Mouse (Mus musculus) small intestine, adult 2 months (tissue): Measurements from ENCODE around the gene Rgs11. TPM values are rescaled to one million over a fixed set of nuclear protein-coding genes. Genes with fewer than 3 reads are reported as not detected.

Experiments
- H3K27ac ChIP-seq: fragments of 200-500 bp; 2 replicates; pipeline ENCODE4 v1.5.1; 2012; ENCODE audit warnings: low read depth, low read length, control low read depth, inconsistent platforms; ENCODE audit not compliant: insufficient read depth
- H3K27me3 ChIP-seq: fragments of 200-500 bp; 2 replicates; pipeline ENCODE4 v1.6.1; 2012; ENCODE audit warnings: mild to moderate bottlenecking, moderate library complexity, low read length, inconsistent platforms; ENCODE audit not compliant: control insufficient read depth, insufficient read depth
- H3K36me3 ChIP-seq: fragments of 200-500 bp; 2 replicates; pipeline ENCODE4 v1.6.1; 2012; ENCODE audit warnings: mild to moderate bottlenecking, low read length, control low read depth, inconsistent platforms; ENCODE audit not compliant: control insufficient read depth, insufficient read depth
- H3K4me1 ChIP-seq: fragments of 200-500 bp; 2 replicates; pipeline ENCODE4 v1.6.1; 2012; ENCODE audit warnings: low read length, inconsistent platforms, mixed read lengths; ENCODE audit not compliant: control insufficient read depth, insufficient read depth, insufficient read length
- H3K4me3 ChIP-seq: fragments of 200-500 bp; 2 replicates; pipeline ENCODE4 v1.5.1; 2012; ENCODE audit warnings: low read depth, mild to moderate bottlenecking, control low read depth, inconsistent platforms, low read length, moderate library complexity
- CTCF ChIP-seq: fragments of 200-500 bp; IDR thresholded peaks from 2 replicates; pipeline ENCODE4 v1.5.1; 2012; ENCODE audit warnings: low read depth, mild to moderate bottlenecking, control low read depth, inconsistent platforms, low read length, moderate library complexity, mixed read lengths; ENCODE audit not compliant: insufficient replicate concordance, insufficient read length; ENCODE audit errors: extremely low read depth
- POLR2A ChIP-seq: fragments of 200-500 bp; IDR thresholded peaks from 2 replicates; pipeline ENCODE4 v1.6.1; 2012; ENCODE audit warnings: low read depth, mild to moderate bottlenecking, control low read depth, inconsistent platforms, low read length, moderate library complexity
- WGBS: fragments of 180-500 bp; shearing (Covaris S2); methylation state at CpG from one replicate; pipeline ENCODE4 v1.1.7; 2018; 5-methylcytosine and 5-hydroxymethylcytosine counted together
- polyA plus RNA-seq: library from polyadenylated mRNA; depleted of rRNA; stranded (reverse); fragments of >200 nt; gene quantifications from 2 replicates; pipeline ENCODE4 v1.2.3, GENCODE M21; 2012

Rgs11 gene
- polyA plus RNA-seq, 1 experiment, result 3.8 TPM

- H3K36me3 ChIP-seq, result no peaks in the 10 kb centered on the region
- peak overlapping the region; percentile 73 for H3K4me3 ChIP-seq
- no peak overlapping the region for H3K27ac ChIP-seq
- WGBS, result 1% methylated on average over 30 of the region's 30 CpGs
- H3K4me1 ChIP-seq, result peaks cover 3% of the 10 kb centered on the region
- TF ChIP-seq CTCF (no peak), POLR2A (no peak)
- H3K27me3 ChIP-seq, result 0 out of 2 replicates have a peak, but pooled peaks cover 8% of the 10 kb centered on the region
Measured at GRCm38 (mm10) chr17:26203321-26203811, 615 bp downstream of the Rgs11 start.

GRCm38 (mm10) chr17:26204766-26205165 is 2.0 kb downstream of the Rgs11 start:
- H3K4me3 ChIP-seq, result no peak overlapping the region
- TF ChIP-seq POLR2A (no peak), CTCF (no peak)

GRCm38 (mm10) chr17:26206392-26206791 is 3.6 kb downstream of the Rgs11 start:
- Histone ChIP-seq H3K36me3 (no peaks in the 10 kb centered on the region), H3K27ac (no peak overlapping the region), H3K27me3 (0 out of 2 replicates have a peak, but pooled peaks cover under 1% of the 10 kb centered on the region), H3K4me3 (no peak overlapping the region), H3K4me1 (no peaks in the 10 kb centered on the region; the same call in 1 of the 2 replicates)
- WGBS, result 31% methylated on average over 1 of the region's 1 CpGs
- TF ChIP-seq CTCF (no peak), POLR2A (no peak)

More at GRCm38 (mm10) chr17:26204766-26205165, 2.0 kb downstream of the Rgs11 start:
- WGBS, result 71% methylated on average over 11 of the region's 11 CpGs
- no peaks in the 10 kb centered on the region for H3K36me3 ChIP-seq
- 0 out of 2 replicates have a peak, but pooled peaks cover 8% of the 10 kb centered on the region for H3K27me3 ChIP-seq
- H3K27ac ChIP-seq, result no peak overlapping the region
- H3K4me1 ChIP-seq, result peaks cover 3% of the 10 kb centered on the region

GRCm38 (mm10) chr17:26207686-26208085 is 4.9 kb downstream of the Rgs11 start, which contains the start of gene Arhgdig:
TSS of gene Arhgdig (minus strand) at chr17:26207786.
- no peak within 1 kb of the TSS for H3K4me3 ChIP-seq
- H3K36me3 ChIP-seq, result peaks cover 7% of the 10 kb centered on the region
- H3K4me1 ChIP-seq, result no peaks in the 10 kb centered on the region; the same call in 1 of the 2 replicates
- TF ChIP-seq CTCF (no peak), POLR2A (no peak)
- no peak within 1 kb of the TSS for H3K27ac ChIP-seq
- 79% methylated on average over 12 of the region's 12 CpGs for WGBS
- H3K27me3 ChIP-seq, result no peaks in the 10 kb centered on the region

- Histone ChIP-seq H3K27me3 (no peaks in the 10 kb centered on the region), H3K27ac (no peak overlapping the region), H3K36me3 (peaks cover 45% of the 10 kb centered on the region), H3K4me1 (no peaks in the 10 kb centered on the region), H3K4me3 (no peak overlapping the region)
- TF ChIP-seq CTCF (no peak), POLR2A (no peak)
- 72% methylated on average over 7 of the region's 7 CpGs for whole genome bisulfite sequencing
Measured at GRCm38 (mm10) chr17:26212241-26212640, 9.5 kb downstream of the Rgs11 start.

GRCm38 (mm10) chr17:26212681-26213080 is 9.9 kb downstream of the Rgs11 start:
- Histone ChIP-seq H3K27ac (no peak overlapping the region), H3K4me3 (no peak overlapping the region), H3K36me3 (peaks cover 50% of the 10 kb centered on the region)

GRCm38 (mm10) chr17:26221508-26221907 is 18.8 kb downstream of the Rgs11 start:
- peaks cover 38% of the 10 kb centered on the region for H3K36me3 ChIP-seq
- 0 out of 2 replicates have a peak overlapping the region, but pooled peaks have one; percentile 5 for H3K27ac ChIP-seq
- H3K4me1 ChIP-seq, result peaks cover 22% of the 10 kb centered on the region; the same call in 1 of the 2 replicates
- 19% methylated on average over 2 of the region's 2 CpGs for WGBS
- no peak overlapping the region for H3K4me3 ChIP-seq
- H3K27me3 ChIP-seq, result no peaks in the 10 kb centered on the region
- TF ChIP-seq POLR2A, result no peak
- TF ChIP-seq CTCF, result no peak

More at GRCm38 (mm10) chr17:26212681-26213080, 9.9 kb downstream of the Rgs11 start:
- TF ChIP-seq CTCF (no peak), POLR2A (no peak)
- WGBS, result 77% methylated on average over 11 of the region's 11 CpGs
- Histone ChIP-seq H3K27me3 (no peaks in the 10 kb centered on the region), H3K4me1 (no peaks in the 10 kb centered on the region)

- no peak overlapping the region for H3K4me3 ChIP-seq
- WGBS, result 18% methylated on average over 12 of the region's 12 CpGs
- peaks cover 11% of the 10 kb centered on the region for H3K36me3 ChIP-seq
- no peaks in the 10 kb centered on the region for H3K27me3 ChIP-seq
- H3K27ac ChIP-seq, result peak overlapping the region; percentile 75
- no peak for TF ChIP-seq POLR2A
- no peak for TF ChIP-seq CTCF
- peaks cover 24% of the 10 kb centered on the region; the same call in 1 of the 2 replicates for H3K4me1 ChIP-seq
Measured at GRCm38 (mm10) chr17:26225150-26225549, 22.4 kb downstream of the Rgs11 start.
